Mouse (Mus musculus) liver, postnatal 0 days (tissue): Measurements from ENCODE around the gene Kdr. TPM values are rescaled to one million over a fixed set of nuclear protein-coding genes. Genes with fewer than 3 reads are reported as not detected.

Experiments
- ATAC-seq: fragments of 200-750 bp; cut with Nextera tagmentation; 2 replicates; pipeline ENCODE4 v1.8.0; 2017; ENCODE audit warnings: mild to moderate bottlenecking, moderate library complexity
- DNase-seq: peaks from one replicate; pipeline ENCODE4 v3.0.0-alpha.2; 2016
- H3K27ac ChIP-seq: fragments of 300-500 bp; sonication (generic); 2 replicates; pipeline ENCODE4 v1.5.1; 2014; ENCODE audit warnings: antibody characterized with exemption, moderate library complexity, mild to moderate bottlenecking, low read depth
- H3K27me3 ChIP-seq: fragments of 300-500 bp; sonication (generic); 2 replicates; pipeline ENCODE4 v1.6.1; 2014; ENCODE audit warnings: low read length, control low read depth, mixed read lengths; ENCODE audit not compliant: insufficient read depth
- H3K36me3 ChIP-seq: fragments of 300-500 bp; sonication (generic); replicated peaks from 2 replicates; pipeline ENCODE4 v1.6.1; 2014; ENCODE audit warnings: mild to moderate bottlenecking, control low read depth, low read length, moderate library complexity, mixed read lengths; ENCODE audit not compliant: insufficient read depth
- H3K4me1 ChIP-seq: fragments of 300-500 bp; sonication (generic); 2 replicates; pipeline ENCODE4 v1.6.1; 2014; ENCODE audit warnings: antibody characterized with exemption, mild to moderate bottlenecking, control low read depth; ENCODE audit not compliant: insufficient read depth
- H3K4me2 ChIP-seq: fragments of 300-500 bp; sonication (generic); 2 replicates; pipeline ENCODE4 v1.6.1; 2014; ENCODE audit warnings: low read depth, mild to moderate bottlenecking, low read length, moderate library complexity, mixed read lengths
- H3K4me3 ChIP-seq: fragments of 300-500 bp; sonication (generic); 2 replicates; pipeline ENCODE4 v1.5.1; 2014; ENCODE audit warnings: low read depth, low read length
- H3K9ac ChIP-seq: fragments of 300-500 bp; sonication (generic); replicated peaks from 2 replicates; pipeline ENCODE4 v1.6.1; 2014; ENCODE audit warnings: mild to moderate bottlenecking, moderate library complexity
- H3K9me3 ChIP-seq: fragments of 300-500 bp; sonication (generic); 2 replicates; pipeline ENCODE4 v1.6.1; 2016; ENCODE audit warnings: mild to moderate bottlenecking, control low read depth, low read length, mixed read lengths
- CTCF ChIP-seq: sonication (generic); IDR thresholded peaks from 2 replicates; pipeline ENCODE4 v1.5.1; 2016; ENCODE audit warnings: antibody characterized with exemption, low read depth
- EP300 ChIP-seq: IDR thresholded peaks from 2 replicates; pipeline ENCODE4 v1.6.1; 2016; ENCODE audit warnings: antibody characterized with exemption, low read depth, mild to moderate bottlenecking
- WGBS: fragments of 180-500 bp; shearing (Covaris S2); extraction: QIAGEN DNeasy Blood & Tissue Kit; methylation state at CpG from one replicate; pipeline ENCODE4 v1.1.7; 2014; ENCODE audit not compliant: insufficient replicate concordance; 5-methylcytosine and 5-hydroxymethylcytosine counted together
- polyA plus RNA-seq: library from polyadenylated mRNA; unstranded; fragments of >200 nt; fragmentation: Nextera tagmentation; extraction: Ambion mirVana; gene quantifications from 2 replicates; pipeline ENCODE4 v1.2.1, GENCODE M21; 2015

Gene Kdr
- polyA plus RNA-seq, 1 experiment from 2014 or later, result 9.6 TPM

GRCm38 (mm10) chr5:75962558-75962957 is 15.7 kb downstream of the Kdr start:
- 0 out of 2 replicates have a peak overlapping the region, but pooled peaks have one; percentile 22 for H3K27ac ChIP-seq
- H3K4me1 ChIP-seq, result peaks cover 10% of the 10 kb centered on the region
- 60% methylated on average over 12 of the region's 12 CpGs for WGBS
- no peak for DNase-seq
- peak; percentile 22; the same call in 1 of the 2 replicates for ATAC-seq
- H3K4me2 ChIP-seq, result peak overlapping the region; percentile 51
- H3K9ac ChIP-seq, result no peak overlapping the region
- no peaks in the 10 kb centered on the region for H3K27me3 ChIP-seq
- H3K9me3 ChIP-seq, result no peaks in the 10 kb centered on the region
- H3K4me3 ChIP-seq, result no peak overlapping the region
- H3K36me3 ChIP-seq, result no peaks in the 10 kb centered on the region
- no peak for TF ChIP-seq EP300
- no peak for TF ChIP-seq CTCF

GRCm38 (mm10) chr5:75961741-75962469 is 16.4 kb downstream of the Kdr start:
- TF ChIP-seq CTCF (no peak), EP300 (peak; percentile 93)
- no peaks in the 10 kb centered on the region for H3K27me3 ChIP-seq
- peaks cover 10% of the 10 kb centered on the region for H3K4me1 ChIP-seq
- DNase-seq (no peak), ATAC-seq (peak; percentile 90)
- WGBS, result 38% methylated on average over 19 of the region's 19 CpGs
- H3K27ac ChIP-seq, result no peak overlapping the region
- peak overlapping the region; percentile 51; the same call in 1 of the 2 replicates for H3K4me2 ChIP-seq
- H3K9me3 ChIP-seq, result no peaks in the 10 kb centered on the region
- no peak overlapping the region for H3K9ac ChIP-seq
- H3K36me3 ChIP-seq, result no peaks in the 10 kb centered on the region
- H3K4me3 ChIP-seq, result no peak overlapping the region

GRCm38 (mm10) chr5:75959809-75960208 is 18.4 kb downstream of the Kdr start:
- 44% methylated on average over 3 of the region's 3 CpGs for WGBS
- no peak overlapping the region for H3K27ac ChIP-seq
- no peak overlapping the region for H3K9ac ChIP-seq
- H3K4me2 ChIP-seq, result no peak overlapping the region
- H3K27me3 ChIP-seq, result no peaks in the 10 kb centered on the region
- no peak for DNase-seq
- H3K9me3 ChIP-seq, result no peaks in the 10 kb centered on the region
- H3K4me3 ChIP-seq, result no peak overlapping the region
- peaks cover 10% of the 10 kb centered on the region for H3K4me1 ChIP-seq
- no peak for ATAC-seq
- TF ChIP-seq EP300, result no peak
- no peak for TF ChIP-seq CTCF
- no peaks in the 10 kb centered on the region for H3K36me3 ChIP-seq

- H3K4me3 ChIP-seq, result no peak overlapping the region
- H3K9ac ChIP-seq, result no peak overlapping the region
- H3K27ac ChIP-seq, result no peak overlapping the region
- no peak overlapping the region for H3K4me2 ChIP-seq
- ATAC-seq (no peak), DNase-seq (no peak)
- no peaks in the 10 kb centered on the region for H3K36me3 ChIP-seq
- H3K27me3 ChIP-seq, result no peaks in the 10 kb centered on the region
- H3K4me1 ChIP-seq, result no peaks in the 10 kb centered on the region
- TF ChIP-seq EP300 (no peak), CTCF (no peak)
- WGBS, result 77% methylated on average over 3 of the region's 3 CpGs
- no peaks in the 10 kb centered on the region for H3K9me3 ChIP-seq
Observed at GRCm38 (mm10) chr5:75956526-75956925, 21.7 kb downstream of the Kdr start.

- Histone ChIP-seq H3K27ac (no peak overlapping the region), H3K4me2 (no peak overlapping the region), H3K9me3 (no peaks in the 10 kb centered on the region), H3K27me3 (no peaks in the 10 kb centered on the region), H3K36me3 (no peaks in the 10 kb centered on the region), H3K9ac (no peak overlapping the region), H3K4me1 (no peaks in the 10 kb centered on the region), H3K4me3 (no peak overlapping the region)
- no peak for TF ChIP-seq CTCF
- TF ChIP-seq EP300, result no peak
- DNase-seq (no peak), ATAC-seq (no peak)
- WGBS, result 89% methylated on average over 9 of the region's 9 CpGs
Observed at GRCm38 (mm10) chr5:75955876-75956275, 22.4 kb downstream of the Kdr start.

GRCm38 (mm10) chr5:75954778-75955330 is 23.4 kb downstream of the Kdr start:
- no peaks in the 10 kb centered on the region for H3K27me3 ChIP-seq
- H3K4me1 ChIP-seq, result no peaks in the 10 kb centered on the region
- no peak overlapping the region for H3K4me2 ChIP-seq
- no peak overlapping the region for H3K4me3 ChIP-seq
- no peaks in the 10 kb centered on the region for H3K36me3 ChIP-seq
- WGBS, result 69% methylated on average over 3 of the region's 3 CpGs
- H3K9me3 ChIP-seq, result no peaks in the 10 kb centered on the region
- TF ChIP-seq EP300 (no peak), CTCF (no peak)
- ATAC-seq (no peak), DNase-seq (no peak)
- H3K9ac ChIP-seq, result no peak overlapping the region
- H3K27ac ChIP-seq, result no peak overlapping the region
